Mouse (Mus musculus) thymus, postnatal 10 days (tissue): ENCODE data around the gene Olfr1501.
"Not testable (repeated sequence)": the region's sequence is repeated elsewhere in the genome, so short reads cannot be mapped to it uniquely, and the experiment has no call there.

Experiments used
- DNase-seq, 2 experiments: peaks; one replicate each; pipeline ENCODE4 v3.0.0; 2021; ENCODE audit warnings: low spot score in 2 of 2

Gene Olfr1501

GRCm38 (mm10) chr19:13850592-13850991 is at the start of gene Olfr1501:
Gene Olfr1501, minus strand, starts transcription at chr19:13850692.
- DNase-seq: not testable (repeated sequence)

- DNase-seq: no peak
Measured at GRCm38 (mm10) chr19:13897828-13898227, 47.3 kb upstream of the Olfr1501 start, which contains the start of gene Olfr1504. Gene Olfr1504, minus strand, starts transcription at chr19:13897928.

GRCm38 (mm10) chr19:13861495-13861894 is 11.0 kb upstream of the Olfr1501 start, which contains the start of gene Olfr1502:
Gene Olfr1502, plus strand, starts transcription at chr19:13861795.
- no peak for DNase-seq

GRCm38 (mm10) chr19:13830388-13830787 is 20.1 kb downstream of the Olfr1501 start, which contains the start of gene Olfr1500:
Gene Olfr1500, minus strand, starts transcription at chr19:13830488.
- DNase-seq: no peak

DNA sequence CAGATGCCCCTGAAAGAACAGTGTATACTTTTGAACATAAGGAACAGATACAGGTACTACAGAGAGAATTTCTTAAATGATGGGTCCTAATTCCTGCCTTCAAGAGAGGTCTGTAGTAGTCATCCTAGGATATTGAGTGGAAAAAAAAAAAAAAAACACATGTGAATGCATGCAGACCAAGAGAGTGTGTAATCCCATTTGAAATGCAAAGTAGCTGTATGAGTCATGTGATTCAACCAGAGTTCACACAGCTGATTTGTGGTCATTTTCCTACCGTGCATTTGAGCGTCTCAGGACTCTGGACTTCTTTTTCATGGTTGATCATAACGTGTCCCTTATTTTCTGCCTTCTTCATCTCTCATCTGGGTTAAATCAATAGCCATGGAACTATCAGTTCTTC is 22.0 kb downstream of the Olfr1501 start:
- no peak for DNase-seq

GRCm38 (mm10) chr19:13820847-13821246 is 29.6 kb downstream of the Olfr1501 start:
- no peak for DNase-seq

GRCm38 (mm10) chr19:13819347-13819746 is 31.1 kb downstream of the Olfr1501 start, which contains the start of gene Olfr1499:
Gene Olfr1499, minus strand, starts transcription at chr19:13819447.
- DNase-seq: no peak

DNA sequence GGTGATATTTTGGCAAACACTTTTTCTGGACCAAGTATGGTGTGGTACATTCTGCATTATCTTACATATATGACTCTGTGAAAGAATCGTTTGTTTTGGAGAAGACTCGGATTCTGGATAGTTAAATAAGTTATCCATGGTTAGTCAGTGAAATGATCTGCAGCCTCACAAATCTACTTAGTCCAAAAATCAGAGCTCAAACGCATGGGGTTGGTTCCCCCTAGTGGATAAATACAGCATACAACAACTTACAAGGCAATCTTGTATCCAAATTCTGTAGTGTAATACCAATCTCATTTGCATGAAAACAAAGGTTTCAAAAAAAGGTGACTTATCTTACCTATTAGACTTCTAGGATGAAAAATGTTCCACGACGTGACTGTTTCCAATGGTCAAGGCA is 31.7 kb downstream of the Olfr1501 start:
- no peak for DNase-seq

- no peak for DNase-seq
Measured at GRCm38 (mm10) chr19:13812823-13813222, 37.7 kb downstream of the Olfr1501 start.

DNA sequence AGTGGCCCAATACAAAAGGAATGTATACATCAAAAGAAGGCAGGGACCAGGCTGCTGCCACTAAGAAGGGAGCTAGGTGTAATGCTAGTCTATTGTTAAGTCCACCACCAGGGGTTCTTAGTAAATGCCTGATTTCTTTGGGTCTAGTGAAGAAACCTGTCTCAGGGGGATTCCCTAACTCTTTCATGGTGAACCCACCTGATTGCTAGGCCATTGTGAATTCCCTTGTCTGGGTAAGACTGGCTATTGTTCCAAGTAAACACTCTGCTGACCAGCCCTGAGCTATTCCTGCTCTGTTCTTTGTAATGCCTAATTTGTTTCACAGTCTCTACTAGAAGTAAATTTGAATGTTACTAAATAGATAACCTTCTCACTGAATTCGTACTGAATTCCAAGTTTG is 45.0 kb downstream of the Olfr1501 start:
- DNase-seq: not testable (repeated sequence)

- no peak for DNase-seq
Measured at GRCm38 (mm10) chr19:13798102-13798501, 52.4 kb downstream of the Olfr1501 start, which contains the start of gene Olfr1497. Gene Olfr1497, minus strand, starts transcription at chr19:13798202.
